Mouse (Mus musculus): Measurements from ENCODE around the gene Tnik. TPM values are rescaled to one million over a fixed set of nuclear protein-coding genes. Genes with fewer than 3 reads are reported as not detected.
A peak's percentile ranks its signal among the peaks of the same experiment; 100 is the strongest.

Tnik gene
- polyA plus RNA-seq, 1 experiment from 2014 or later, result 9.8 TPM

GRCm38 (mm10) chr3:28705522-28706137 lies 442.6 kb downstream of the Tnik start:
- no peaks in the 10 kb centered on the region for H3K9me3 ChIP-seq (replicated peaks; ENCODE audit: control insufficient read depth, low read length)
- H3K4me1 ChIP-seq (ENCODE audit: control insufficient read depth, insufficient read depth, low read length), result no peaks in the 10 kb centered on the region
- H3K27ac ChIP-seq (ENCODE audit: low read length), result no peak overlapping the region
- 53% methylated on average over 10 of the region's 10 CpGs for WGBS
- H3K9ac ChIP-seq (ENCODE audit: low read length), result no peak overlapping the region
- H3K36me3 ChIP-seq (ENCODE audit: control insufficient read depth, insufficient read depth), result no peaks in the 10 kb centered on the region
- H3K27me3 ChIP-seq (ENCODE audit: control insufficient read depth, insufficient read depth, low read length), result no peaks in the 10 kb centered on the region
- 0 out of 2 replicates have a peak, but pooled peaks have one; percentile 23 for ATAC-seq (replicated peaks; ENCODE audit: extremely low read depth, insufficient read depth, low FRiP score)
- peak overlapping the region; percentile 42; the same call in 1 of the 2 replicates for H3K4me2 ChIP-seq (ENCODE audit: low read depth, low read length)
- H3K4me3 ChIP-seq (ENCODE audit: low read length), result peak overlapping the region; percentile 12; the same call in 1 of the 2 replicates

- Histone ChIP-seq H3K36me3 (ENCODE audit: control insufficient read depth, insufficient read depth) (no peaks in the 10 kb centered on the region), H3K4me2 (ENCODE audit: low read depth, low read length) (no peak overlapping the region), H3K27me3 (ENCODE audit: control insufficient read depth, insufficient read depth, low read length) (no peaks in the 10 kb centered on the region), H3K9me3 (replicated peaks; ENCODE audit: control insufficient read depth, low read length) (no peaks in the 10 kb centered on the region), H3K27ac (ENCODE audit: low read length) (no peak overlapping the region), H3K9ac (ENCODE audit: low read length) (no peak overlapping the region), H3K4me3 (ENCODE audit: low read length) (no peak overlapping the region), H3K4me1 (ENCODE audit: control insufficient read depth, insufficient read depth, low read length) (no peaks in the 10 kb centered on the region)
- no peak for ATAC-seq (replicated peaks; ENCODE audit: extremely low read depth, insufficient read depth, low FRiP score)
- WGBS, result 63% methylated on average over 4 of the region's 4 CpGs
These were observed 443.7 kb downstream of the Tnik start for GRCm38 (mm10) chr3:28706736-28707135.

DNA sequence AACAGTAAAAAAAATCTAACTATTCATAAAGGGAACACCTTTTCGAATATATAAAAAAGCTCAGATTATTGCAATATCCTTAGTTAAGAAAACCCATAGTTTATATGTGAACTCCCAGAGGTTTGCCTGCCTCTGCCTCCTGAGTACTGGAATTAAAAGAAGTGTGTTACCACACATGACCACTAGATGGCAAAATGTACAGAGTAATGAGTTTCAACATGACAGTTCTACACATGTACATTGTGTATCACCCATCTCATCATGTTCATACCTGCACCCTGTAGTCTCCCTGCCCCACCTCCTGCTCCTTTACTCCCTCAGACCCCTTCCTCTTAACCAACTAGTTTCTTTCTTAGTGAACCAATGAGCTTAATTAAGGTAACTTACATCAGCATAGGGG lies 446.7 kb downstream of the Tnik start:
- H3K4me1 ChIP-seq (ENCODE audit: control insufficient read depth, insufficient read depth, low read length), result no peaks in the 10 kb centered on the region
- H3K4me3 ChIP-seq (ENCODE audit: low read length), result no peak overlapping the region
- no peaks in the 10 kb centered on the region for H3K27me3 ChIP-seq (ENCODE audit: control insufficient read depth, insufficient read depth, low read length)
- no peak for ATAC-seq (replicated peaks; ENCODE audit: extremely low read depth, insufficient read depth, low FRiP score)
- no peak overlapping the region for H3K27ac ChIP-seq (ENCODE audit: low read length)
- H3K36me3 ChIP-seq (ENCODE audit: control insufficient read depth, insufficient read depth), result no peaks in the 10 kb centered on the region
- H3K9ac ChIP-seq (ENCODE audit: low read length), result no peak overlapping the region
- no peaks in the 10 kb centered on the region for H3K9me3 ChIP-seq (replicated peaks; ENCODE audit: control insufficient read depth, low read length)
- WGBS, result 57% methylated on average over 1 of the region's 1 CpGs
- no peak overlapping the region for H3K4me2 ChIP-seq (ENCODE audit: low read depth, low read length)

- Histone ChIP-seq H3K4me1 (ENCODE audit: control insufficient read depth, insufficient read depth, low read length) (no peaks in the 10 kb centered on the region), H3K36me3 (ENCODE audit: control insufficient read depth, insufficient read depth) (no peaks in the 10 kb centered on the region), H3K27me3 (ENCODE audit: control insufficient read depth, insufficient read depth, low read length) (no peaks in the 10 kb centered on the region), H3K4me2 (ENCODE audit: low read depth, low read length) (no peak overlapping the region), H3K9me3 (replicated peaks; ENCODE audit: control insufficient read depth, low read length) (no peaks in the 10 kb centered on the region), H3K9ac (ENCODE audit: low read length) (no peak overlapping the region), H3K27ac (ENCODE audit: low read length) (no peak overlapping the region), H3K4me3 (ENCODE audit: low read length) (no peak overlapping the region)
- no peak for ATAC-seq (replicated peaks; ENCODE audit: extremely low read depth, insufficient read depth, low FRiP score)
- 74% methylated on average over 7 of the region's 7 CpGs for WGBS
These were observed 451.1 kb downstream of the Tnik start for GRCm38 (mm10) chr3:28713913-28714698.

- Histone ChIP-seq H3K27me3 (ENCODE audit: control insufficient read depth, insufficient read depth, low read length) (no peaks in the 10 kb centered on the region), H3K36me3 (ENCODE audit: control insufficient read depth, insufficient read depth) (no peaks in the 10 kb centered on the region), H3K4me3 (ENCODE audit: low read length) (no peak overlapping the region), H3K4me2 (ENCODE audit: low read depth, low read length) (no peak overlapping the region), H3K4me1 (ENCODE audit: control insufficient read depth, insufficient read depth, low read length) (peaks cover 3% of the 10 kb centered on the region; the same call in 1 of the 2 replicates), H3K9ac (ENCODE audit: low read length) (no peak overlapping the region), H3K9me3 (replicated peaks; ENCODE audit: control insufficient read depth, low read length) (no peaks in the 10 kb centered on the region), H3K27ac (ENCODE audit: low read length) (no peak overlapping the region)
- no peak for ATAC-seq (replicated peaks; ENCODE audit: extremely low read depth, insufficient read depth, low FRiP score)
- 91% methylated on average over 2 of the region's 2 CpGs for WGBS
These were observed 455.5 kb downstream of the Tnik start for GRCm38 (mm10) chr3:28718521-28718920.

DNA sequence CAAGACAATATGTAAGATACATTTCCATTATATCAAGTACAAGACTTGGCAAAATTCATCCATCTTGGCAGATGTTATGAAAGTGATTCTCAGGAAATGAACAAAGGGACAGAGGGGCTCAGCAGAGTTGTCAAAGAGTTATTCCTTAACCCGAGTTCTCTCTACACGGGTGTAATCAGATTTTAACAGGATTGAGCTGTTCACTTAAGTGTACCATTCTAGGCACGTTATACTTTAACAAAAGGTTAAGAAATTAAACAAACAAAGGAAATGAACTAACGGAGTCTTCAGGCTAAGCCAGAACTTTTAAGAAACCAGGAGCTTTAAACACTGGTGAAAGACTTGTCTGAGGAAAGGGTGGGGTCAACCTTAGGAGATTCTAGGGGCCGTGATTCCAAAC lies 458.2 kb downstream of the Tnik start:
- no peak overlapping the region for H3K4me2 ChIP-seq (ENCODE audit: low read depth, low read length)
- H3K4me3 ChIP-seq (ENCODE audit: low read length), result no peak overlapping the region
- peaks cover 3% of the 10 kb centered on the region; the same call in 1 of the 2 replicates for H3K4me1 ChIP-seq (ENCODE audit: control insufficient read depth, insufficient read depth, low read length)
- H3K27me3 ChIP-seq (ENCODE audit: control insufficient read depth, insufficient read depth, low read length), result no peaks in the 10 kb centered on the region
- WGBS, result 64% methylated on average over 5 of the region's 5 CpGs
- no peaks in the 10 kb centered on the region for H3K36me3 ChIP-seq (ENCODE audit: control insufficient read depth, insufficient read depth)
- H3K9me3 ChIP-seq (replicated peaks; ENCODE audit: control insufficient read depth, low read length), result no peaks in the 10 kb centered on the region
- ATAC-seq (replicated peaks; ENCODE audit: extremely low read depth, insufficient read depth, low FRiP score), result no peak
- no peak overlapping the region for H3K9ac ChIP-seq (ENCODE audit: low read length)
- no peak overlapping the region for H3K27ac ChIP-seq (ENCODE audit: low read length)

- Histone ChIP-seq H3K27me3 (ENCODE audit: control insufficient read depth, insufficient read depth, low read length) (no peaks in the 10 kb centered on the region), H3K9me3 (replicated peaks; ENCODE audit: control insufficient read depth, low read length) (no peaks in the 10 kb centered on the region), H3K9ac (ENCODE audit: low read length) (no peak overlapping the region), H3K36me3 (ENCODE audit: control insufficient read depth, insufficient read depth) (no peaks in the 10 kb centered on the region), H3K4me3 (ENCODE audit: low read length) (no peak overlapping the region), H3K4me1 (ENCODE audit: control insufficient read depth, insufficient read depth, low read length) (peaks cover 3% of the 10 kb centered on the region; the same call in 1 of the 2 replicates), H3K4me2 (ENCODE audit: low read depth, low read length) (no peak overlapping the region), H3K27ac (ENCODE audit: low read length) (no peak overlapping the region)
- 29% methylated on average over 7 of the region's 7 CpGs for WGBS
- ATAC-seq (replicated peaks; ENCODE audit: extremely low read depth, insufficient read depth, low FRiP score), result peak; percentile 45; the same call in 1 of the 2 replicates
These were observed 458.8 kb downstream of the Tnik start for GRCm38 (mm10) chr3:28721838-28722237.

GRCm38 (mm10) chr3:28722531-28722930 lies 459.5 kb downstream of the Tnik start:
- no peak for ATAC-seq (replicated peaks; ENCODE audit: extremely low read depth, insufficient read depth, low FRiP score)
- H3K4me3 ChIP-seq (ENCODE audit: low read length), result no peak overlapping the region

DNA sequence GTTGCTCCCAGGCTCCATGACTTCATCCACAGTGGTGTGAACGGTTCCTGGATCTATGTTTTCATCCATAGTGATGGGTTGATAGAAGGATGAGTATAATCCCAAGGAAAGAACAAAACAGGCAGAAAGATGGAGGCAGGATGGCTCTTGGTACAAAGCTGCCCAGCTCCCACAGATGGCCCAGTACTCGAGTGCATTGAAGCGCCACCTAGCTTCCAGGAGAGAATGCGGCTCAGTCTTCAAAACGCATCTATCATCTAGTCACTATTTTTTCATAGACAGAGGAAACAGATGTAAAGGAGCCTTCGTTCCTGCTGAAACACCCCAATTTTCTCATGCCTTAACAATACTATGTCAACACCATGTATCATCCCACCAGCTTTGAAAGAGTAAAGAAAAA lies 460.5 kb downstream of the Tnik start:
- H3K4me1 ChIP-seq (ENCODE audit: control insufficient read depth, insufficient read depth, low read length), result peaks cover 3% of the 10 kb centered on the region; the same call in 1 of the 2 replicates
- no peaks in the 10 kb centered on the region for H3K9me3 ChIP-seq (replicated peaks; ENCODE audit: control insufficient read depth, low read length)
- H3K36me3 ChIP-seq (ENCODE audit: control insufficient read depth, insufficient read depth), result no peaks in the 10 kb centered on the region
- no peaks in the 10 kb centered on the region for H3K27me3 ChIP-seq (ENCODE audit: control insufficient read depth, insufficient read depth, low read length)
- WGBS, result 60% methylated on average over 6 of the region's 6 CpGs
- no peak overlapping the region for H3K9ac ChIP-seq (ENCODE audit: low read length)
- H3K4me2 ChIP-seq (ENCODE audit: low read depth, low read length), result no peak overlapping the region
- ATAC-seq (replicated peaks; ENCODE audit: extremely low read depth, insufficient read depth, low FRiP score), result no peak
- no peak overlapping the region for H3K27ac ChIP-seq (ENCODE audit: low read length)
- no peak overlapping the region for H3K4me3 ChIP-seq (ENCODE audit: low read length)

More at GRCm38 (mm10) chr3:28722531-28722930, 459.5 kb downstream of the Tnik start:
- H3K9me3 ChIP-seq (replicated peaks; ENCODE audit: control insufficient read depth, low read length), result no peaks in the 10 kb centered on the region
- no peaks in the 10 kb centered on the region for H3K36me3 ChIP-seq (ENCODE audit: control insufficient read depth, insufficient read depth)
- H3K4me2 ChIP-seq (ENCODE audit: low read depth, low read length), result no peak overlapping the region
- no peak overlapping the region for H3K27ac ChIP-seq (ENCODE audit: low read length)
- no peak overlapping the region for H3K9ac ChIP-seq (ENCODE audit: low read length)
- H3K4me1 ChIP-seq (ENCODE audit: control insufficient read depth, insufficient read depth, low read length), result peaks cover 3% of the 10 kb centered on the region; the same call in 1 of the 2 replicates
- no peaks in the 10 kb centered on the region for H3K27me3 ChIP-seq (ENCODE audit: control insufficient read depth, insufficient read depth, low read length)

Measured in heart, embryonic 16.5 days (tissue).